24 mouse cellular contexts compared by ENCODE assay signal in genomic region chr5:20795932-20796331, GRCm38 (mm10).
"Had no signal": no experiment of that assay in that cellular context is flagged by ENCODE, and none has a peak within 500 bp of the region (broad histone marks: within the 10 kb centered on the region; RNA-seq: fewer than 3 reads in every experiment).

No protein-coding gene starts in this region.

- H3K27me3 ChIP-seq: heart, embryonic 12.5 days; intestine, embryonic 15.5 days; limb, embryonic 12.5 days had no signal

- H3K4me2 ChIP-seq: heart, embryonic 12.5 days; hindbrain, embryonic 14.5 days; intestine, embryonic 15.5 days; limb, embryonic 12.5 days; liver, embryonic 11.5 days had no signal

- H3K9ac ChIP-seq: heart, embryonic 12.5 days; hindbrain, embryonic 14.5 days; intestine, embryonic 15.5 days; limb, embryonic 12.5 days had no signal

- H3K9me3 ChIP-seq: heart, embryonic 10.5 days; heart, embryonic 12.5 days; hindbrain, embryonic 10.5 days; intestine, embryonic 15.5 days; limb, embryonic 10.5 days; limb, embryonic 12.5 days had no signal

- DNase-seq: gastrocnemius, adult 2 months; gastrocnemius, postnatal 10 days; gastrocnemius, postnatal 25 days; heart, adult 18-20 months; heart, postnatal 10 days; heart, postnatal 4 days; kidney, adult 18-20 months; kidney, adult 8-10 months; kidney, postnatal 10 days; kidney, postnatal 25 days; kidney, postnatal 4 days; liver had no signal

- H3K4me1 ChIP-seq: hindbrain, embryonic 10.5 days; intestine, embryonic 15.5 days; limb, embryonic 10.5 days; limb, embryonic 12.5 days had no signal

- H3K4me3 ChIP-seq: gastrocnemius, adult 2 months; heart, embryonic 10.5 days; heart, embryonic 12.5 days; hindbrain, embryonic 10.5 days; intestine, embryonic 15.5 days; layer of hippocampus, adult 2 months; left cerebral cortex, adult 2 months; limb, embryonic 10.5 days; limb, embryonic 12.5 days had no signal

- H3K27ac ChIP-seq: gastrocnemius, adult 2 months; heart, embryonic 10.5 days; hindbrain, embryonic 10.5 days; hindbrain, embryonic 14.5 days; intestine, embryonic 15.5 days; layer of hippocampus, adult 2 months; left cerebral cortex, adult 2 months; limb, embryonic 10.5 days; limb, embryonic 12.5 days had no signal

- ATAC-seq: inflammation-experienced regulatory T-cells, adult 6 months; intestine, embryonic 15.5 days; intestine, postnatal 0 days had no signal
